Mouse (Mus musculus) left cerebral cortex, postnatal 36 days (tissue): Measurements from ENCODE around the gene Ctso. TPM values are rescaled to one million over a fixed set of nuclear protein-coding genes. Genes with fewer than 3 reads are reported as not detected.

Experiments
- DNase-seq, 2 experiments: peaks; one replicate each; pipeline ENCODE4 v3.0.0; 2021 to 2022; ENCODE audit warnings: low spot score in 2 of 2, mixed read lengths in 1 of 2
- intact Hi-C: fragments of 180-260 bp; cut with DNase I; formaldehyde crosslinking; loops from one replicate; pipeline ENCODE4 v1.15.1; 2025
- total RNA-seq, 2 experiments: library from RNA; stranded (reverse); gene quantifications; 2 replicates each; pipeline ENCODE4 v1.2.3; 2021

Gene Ctso
- 10 to 100 TPM; 16.6 to 18.7 TPM for total RNA-seq

GRCm38 (mm10) chr3:81932141-81933101, at the start of gene Ctso:
TSS of gene Ctso (plus strand) at chr3:81932601.
- peak; percentile 78 for DNase-seq
- intact Hi-C loops, result loop anchor here (5.0 kb wide), 2 partner anchors 95 to 420 kb away; no protein-coding TSS in a partner anchor

DNA sequence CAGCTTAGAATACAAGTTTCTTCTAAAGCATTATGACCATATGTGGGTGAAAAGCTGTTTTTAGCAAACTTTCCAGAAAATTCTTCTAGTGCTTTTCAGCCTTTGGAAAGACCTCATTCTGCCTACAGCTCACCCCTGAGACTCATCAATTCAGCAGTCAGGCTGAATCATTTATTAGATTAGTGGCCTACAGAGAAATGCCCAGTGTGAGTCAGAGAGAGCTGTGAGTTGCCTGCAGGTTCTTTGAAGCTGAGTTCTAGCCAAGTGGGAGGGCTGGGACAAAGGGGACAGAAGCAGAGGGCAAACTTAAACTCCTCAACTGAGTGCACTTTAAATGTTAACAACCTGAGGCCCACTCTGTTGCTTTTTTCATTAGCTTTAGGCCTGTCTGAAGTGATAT, 48.5 kb upstream of the Ctso start:
- intact Hi-C loops, result no loop called here

DNA sequence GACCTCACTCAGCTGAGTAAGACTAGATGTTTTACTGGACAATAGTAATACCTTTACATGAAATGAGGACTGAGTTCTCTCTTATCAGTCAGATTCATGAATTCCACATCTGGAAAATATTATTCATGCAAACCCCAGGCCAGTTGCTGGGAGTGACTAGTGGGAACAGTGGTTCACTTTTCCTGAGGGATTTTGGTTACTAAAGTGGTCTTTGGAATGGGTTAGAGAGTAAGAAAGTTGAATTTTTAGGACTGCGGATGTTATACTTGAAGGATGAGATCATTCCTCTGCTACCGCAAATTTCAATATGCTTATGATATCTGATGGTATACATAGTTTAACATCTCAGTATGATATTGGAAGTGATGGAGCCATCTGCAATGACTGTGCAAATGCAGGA, 46.8 kb upstream of the Ctso start:
- intact Hi-C loops, result no loop called here
- DNase-seq, result no peak

More for the DNA sequence above, 48.5 kb upstream of the Ctso start:
- no peak for DNase-seq

DNA sequence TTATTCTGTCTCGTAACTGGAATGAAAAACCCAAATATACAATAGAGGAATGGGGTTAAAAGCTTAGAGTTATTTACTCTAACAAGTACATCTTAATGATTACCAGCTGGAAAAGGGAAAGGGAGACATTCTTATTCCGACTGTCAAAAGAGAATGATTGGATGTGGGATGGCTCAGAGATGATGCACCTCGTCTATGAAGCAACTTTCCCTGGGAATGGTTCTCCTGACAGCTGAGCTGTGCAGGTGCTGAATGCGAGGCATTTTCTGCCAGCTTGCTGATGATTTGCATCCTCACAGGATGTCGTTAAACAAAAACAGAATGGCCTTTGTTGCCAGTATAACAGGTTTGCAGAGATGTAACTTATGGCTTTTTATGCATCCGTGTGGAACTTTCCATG, 43.3 kb upstream of the Ctso start:
- intact Hi-C loops, result no loop called here
- no peak for DNase-seq

- intact Hi-C loops, result no loop called here
- DNase-seq, result no peak
Observed at GRCm38 (mm10) chr3:81910286-81911036, 21.9 kb upstream of the Ctso start.

DNA sequence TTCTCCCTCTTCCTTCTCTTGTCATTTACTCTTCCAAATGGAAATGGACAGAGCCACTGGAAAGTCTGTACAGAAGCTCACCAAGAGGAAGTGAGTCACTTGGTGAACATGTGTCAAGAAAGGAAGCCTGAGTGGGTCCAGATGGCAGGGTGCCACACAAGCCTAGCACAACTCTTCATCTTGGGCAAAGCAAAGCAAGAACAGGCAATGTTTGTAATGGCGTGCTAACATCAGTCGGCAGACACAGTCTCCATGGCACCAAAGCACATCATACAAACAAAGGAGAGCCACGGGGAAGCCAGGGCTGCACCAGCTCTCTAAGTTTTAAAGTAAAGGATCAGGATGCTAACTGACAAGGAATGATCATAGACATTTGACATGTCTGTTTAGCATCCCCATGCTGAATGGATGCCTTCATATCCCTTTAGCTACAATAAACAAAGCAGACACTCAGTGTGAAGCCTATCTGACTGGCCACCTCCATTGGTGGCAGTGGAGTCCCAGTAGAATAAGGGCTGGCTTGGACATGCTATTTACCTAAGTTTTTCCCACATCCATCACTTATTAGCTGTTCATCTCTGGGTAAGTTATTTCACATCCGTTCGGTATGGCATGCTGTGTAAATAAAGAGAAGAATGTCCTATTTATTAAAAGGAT, 16.2 kb upstream of the Ctso start:
- intact Hi-C loops, result no loop called here
- no peak for DNase-seq

DNA sequence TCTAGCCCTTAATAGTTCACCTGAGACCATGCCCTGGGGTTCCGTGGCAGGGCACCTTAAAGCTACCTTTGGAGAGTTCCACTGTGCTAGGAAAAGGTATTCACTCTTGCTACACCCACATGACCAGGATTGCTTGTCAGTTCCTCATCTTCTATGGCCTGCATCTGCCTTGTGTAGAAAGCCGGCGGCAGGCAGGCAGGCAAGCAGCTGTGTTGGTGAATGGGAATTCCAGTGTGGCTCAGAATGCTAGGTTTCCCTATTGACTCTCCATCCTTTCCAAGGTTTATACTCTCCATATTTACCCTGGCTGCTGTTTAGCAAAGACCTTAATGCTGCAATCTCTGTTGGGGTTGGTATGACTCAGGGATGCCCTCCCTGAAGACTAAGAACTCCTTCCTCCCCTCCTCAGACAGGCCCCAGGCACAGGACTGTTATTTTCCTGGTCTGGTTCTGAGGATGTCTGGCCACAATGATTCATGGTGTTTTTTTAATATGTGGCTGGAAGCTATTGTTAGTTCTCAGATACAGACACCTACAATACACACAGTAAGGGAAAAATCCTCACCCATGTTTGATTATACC, 15.0 kb upstream of the Ctso start:
- intact Hi-C loops, result no loop called here
- DNase-seq, result no peak

DNA sequence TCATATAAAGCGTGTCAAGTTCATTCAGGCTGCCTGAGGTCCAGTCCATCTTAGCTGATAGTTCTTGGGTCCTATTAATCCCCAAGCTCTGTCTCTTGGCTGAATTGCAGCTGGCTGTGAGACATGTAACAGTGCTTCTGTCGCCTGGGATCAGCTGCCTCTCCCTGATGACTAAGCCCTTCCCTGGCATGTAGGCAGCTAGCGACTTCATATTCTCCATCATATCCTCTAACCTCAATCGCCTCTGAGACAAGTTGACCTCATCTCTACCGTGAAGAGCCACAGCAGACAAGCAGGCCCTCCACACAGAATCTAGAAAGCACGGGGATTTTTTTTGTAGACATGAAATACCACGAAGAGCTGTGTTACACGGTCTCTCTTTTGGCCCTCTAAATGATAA, 14.2 kb upstream of the Ctso start:
- intact Hi-C loops, result no loop called here
- DNase-seq, result no peak

- intact Hi-C loops, result loop anchor here (10.0 kb wide), 2 partner anchors 135 to 1835 kb away; no protein-coding TSS in a partner anchor
- no peak for DNase-seq
Observed at GRCm38 (mm10) chr3:81919681-81920080, 12.7 kb upstream of the Ctso start.

GRCm38 (mm10) chr3:81922910-81923309, 9.5 kb upstream of the Ctso start:
- no peak for DNase-seq

GRCm38 (mm10) chr3:81924931-81925330, 7.5 kb upstream of the Ctso start:
- DNase-seq, result peak in 1 of 2 experiments; percentile 40
- intact Hi-C loops, result loop anchor here (2.0 to 10.0 kb wide), 4 partner anchors 140 to 1840 kb away; partner anchors contain the start of gene Pdgfc

More at GRCm38 (mm10) chr3:81922910-81923309, 9.5 kb upstream of the Ctso start:
- intact Hi-C loops, result loop anchor here (10.0 kb wide), 2 partner anchors 138 to 1838 kb away; no protein-coding TSS in a partner anchor

DNA sequence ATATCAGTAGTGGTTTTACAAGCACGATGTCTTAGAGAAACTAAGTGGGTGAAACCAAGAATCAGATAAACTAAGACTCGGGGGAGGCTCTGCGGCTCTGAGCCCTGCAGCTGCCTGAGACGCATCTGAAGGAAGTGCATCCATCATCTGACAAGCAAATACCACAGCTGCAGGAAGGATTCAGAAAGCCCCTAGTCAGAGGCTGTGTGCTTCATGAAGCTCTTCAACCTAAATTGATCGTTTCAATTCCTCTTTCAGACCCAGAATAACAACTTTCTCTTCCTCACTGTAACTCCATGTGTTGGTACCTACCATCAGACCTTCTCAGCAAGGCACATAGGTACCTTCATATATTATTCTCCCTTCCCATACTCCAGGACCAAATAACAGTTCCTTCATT, 6.5 kb upstream of the Ctso start:
- intact Hi-C loops, result loop anchor here (2.0 to 10.0 kb wide), 4 partner anchors 141 to 1841 kb away; partner anchors contain the start of gene Pdgfc
- no peak for DNase-seq

DNA sequence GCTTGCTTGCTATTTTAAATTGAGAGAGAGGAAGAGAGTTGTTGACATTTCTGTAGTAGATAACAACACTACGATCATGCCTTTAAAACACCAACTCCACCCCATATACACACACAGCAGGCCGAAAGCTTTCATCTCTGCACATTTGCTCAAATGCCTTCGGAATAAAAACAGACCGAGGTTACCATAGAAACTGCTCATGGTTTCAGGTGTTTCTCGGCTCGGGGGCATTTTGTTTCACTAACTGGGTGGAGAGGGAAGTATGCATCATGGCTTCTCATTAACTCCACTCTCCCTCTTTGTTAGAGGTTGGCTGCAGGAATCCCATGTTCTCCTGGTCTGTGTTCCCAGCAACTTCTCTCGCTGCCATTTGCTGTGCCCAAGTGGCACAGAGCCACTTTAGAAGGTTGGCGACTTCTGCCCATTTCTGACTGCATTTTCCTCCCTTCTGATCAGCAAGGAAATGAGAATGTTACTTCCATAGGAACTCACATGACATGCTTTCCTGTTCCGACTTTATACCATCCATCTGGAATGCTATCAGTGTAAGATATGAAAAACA, 5.6 kb upstream of the Ctso start:
- no peak for DNase-seq

DNA sequence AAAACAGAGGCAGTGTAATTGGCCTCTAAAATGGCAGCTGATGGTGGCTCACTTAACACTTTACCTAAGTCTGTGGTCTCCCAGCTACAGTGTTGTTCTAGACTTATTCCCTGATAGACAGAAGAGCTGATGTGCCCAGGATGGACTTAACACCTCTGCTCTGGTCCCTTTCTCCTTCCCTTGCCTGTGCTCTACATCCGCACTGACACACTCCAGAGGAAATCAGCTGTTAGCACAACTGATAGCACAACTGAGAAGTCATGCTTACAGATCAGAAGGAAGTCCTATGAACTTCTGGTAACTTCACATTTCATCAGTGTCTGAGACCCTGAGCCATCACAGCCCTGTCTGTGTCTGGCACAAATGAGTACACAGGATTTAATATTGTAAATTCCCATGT, 3.3 kb upstream of the Ctso start:
- DNase-seq, result no peak
- intact Hi-C loops, result loop anchor here (5.0 to 10.0 kb wide), 3 partner anchors 144 to 1844 kb away; partner anchors contain the start of gene Pdgfc

More for the DNA sequence above, 5.6 kb upstream of the Ctso start:
- intact Hi-C loops, result loop anchor here (5.0 to 10.0 kb wide), 3 partner anchors 142 to 1842 kb away; partner anchors contain the start of gene Pdgfc

DNA sequence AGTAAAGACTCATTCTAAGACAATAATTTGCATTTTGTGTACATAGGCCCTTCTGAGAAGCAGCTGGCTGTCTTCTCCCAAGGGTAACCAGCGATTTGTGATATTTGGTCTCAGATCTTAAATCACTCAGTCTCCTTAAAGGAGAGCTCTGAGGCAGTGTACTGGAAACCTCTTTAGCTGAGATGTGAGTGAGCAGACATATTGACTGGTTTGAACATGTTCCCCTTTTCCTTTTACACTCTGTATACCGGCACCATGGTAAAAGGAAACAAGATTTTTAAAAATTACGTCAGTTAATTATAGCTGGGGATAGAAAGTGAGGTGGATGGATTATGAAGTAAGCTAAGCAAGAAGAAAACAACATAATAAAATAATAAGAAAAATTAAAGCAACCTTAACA, 706 bp upstream of the Ctso start:
- intact Hi-C loops, result loop anchor here (5.0 kb wide), 2 partner anchors 96 to 421 kb away; no protein-coding TSS in a partner anchor
- no peak for DNase-seq

DNA sequence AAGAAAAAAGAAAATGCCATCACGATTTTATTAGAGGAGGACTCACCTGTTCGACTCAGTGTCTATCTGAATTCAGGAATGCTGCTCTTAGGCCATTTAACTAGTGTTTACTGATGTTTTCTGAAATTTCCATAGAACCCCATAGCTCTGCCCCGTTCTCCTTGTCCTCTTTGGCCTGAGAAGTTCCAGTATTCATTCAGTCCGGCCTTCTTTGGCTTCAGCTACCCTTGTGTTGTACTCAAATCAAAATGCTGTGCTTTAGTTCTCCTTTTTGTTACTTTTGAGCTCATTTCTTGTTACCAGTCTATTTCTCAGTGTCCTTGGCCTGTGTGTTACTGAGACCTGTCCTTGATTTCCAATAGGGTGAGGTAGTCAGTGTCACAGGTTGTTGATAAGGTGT, 947 bp downstream of the Ctso start:
- intact Hi-C loops, result loop anchor here (5.0 kb wide), 2 partner anchors 94 to 419 kb away; no protein-coding TSS in a partner anchor

GRCm38 (mm10) chr3:81938924-81939323, 6.5 kb downstream of the Ctso start:
- DNase-seq, result no peak
- intact Hi-C loops, result no loop called here

More for the DNA sequence above, 947 bp downstream of the Ctso start:
- DNase-seq, result no peak

GRCm38 (mm10) chr3:81942341-81942740, 9.9 kb downstream of the Ctso start:
- intact Hi-C loops, result no loop called here
- DNase-seq, result no peak

DNA sequence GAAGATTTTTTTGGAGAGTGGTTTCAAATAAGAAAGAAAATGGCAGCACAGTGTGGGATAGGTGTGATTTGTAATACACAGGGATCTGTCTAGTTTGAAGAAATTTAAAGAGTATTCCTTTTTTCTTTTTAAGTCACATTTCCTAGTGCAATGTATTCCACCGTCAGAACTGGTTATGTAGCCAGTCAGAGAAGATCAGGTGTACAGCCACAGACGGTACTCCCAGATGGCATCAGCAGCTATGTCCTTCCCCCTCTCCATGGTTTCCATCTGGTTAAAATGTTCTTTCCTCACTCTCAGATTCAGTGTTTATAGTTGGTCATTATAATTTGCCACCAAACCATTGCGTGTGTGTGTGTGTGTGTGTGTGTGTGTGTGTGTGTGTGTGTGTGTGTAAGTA, 10.7 kb downstream of the Ctso start:
- DNase-seq, result no peak
- intact Hi-C loops, result no loop called here
